Mouse (Mus musculus) hindbrain, postnatal 0 days (tissue): ENCODE data around the gene Zfp574. TPM values are rescaled to one million over a fixed set of nuclear protein-coding genes. Genes with fewer than 3 reads are reported as not detected.

Source experiments
- ATAC-seq: fragments of 200-750 bp; cut with Nextera tagmentation; 2 replicates; pipeline ENCODE4 v1.8.0; 2017; ENCODE audit warnings: mild to moderate bottlenecking, moderate TSS enrichment, moderate library complexity
- DNase-seq: peaks from one replicate; pipeline ENCODE4 v3.0.0-alpha.2; 2015; ENCODE audit warnings: low spot score
- H3K27ac ChIP-seq: fragments of 300-500 bp; sonication (generic); 2 replicates; pipeline ENCODE4 v1.5.1; 2014; ENCODE audit warnings: mild to moderate bottlenecking
- H3K27me3 ChIP-seq: fragments of 300-500 bp; sonication (generic); 2 replicates; pipeline ENCODE4 v1.6.1; 2014; ENCODE audit warnings: low read length, mixed read lengths; ENCODE audit not compliant: insufficient read depth
- H3K36me3 ChIP-seq: fragments of 300-500 bp; sonication (generic); 2 replicates; pipeline ENCODE4 v1.6.1; 2014; ENCODE audit warnings: low read length, mixed read lengths; ENCODE audit not compliant: insufficient read depth
- H3K4me1 ChIP-seq: fragments of 300-500 bp; sonication (generic); 2 replicates; pipeline ENCODE4 v1.6.1; 2014; ENCODE audit warnings: antibody characterized with exemption, low read length, mixed read lengths; ENCODE audit not compliant: insufficient read depth
- H3K4me2 ChIP-seq: fragments of 300-500 bp; sonication (generic); 2 replicates; pipeline ENCODE4 v1.6.1; 2014; ENCODE audit warnings: low read depth, mild to moderate bottlenecking, low read length, moderate library complexity, mixed read lengths
- H3K4me3 ChIP-seq: fragments of 300-500 bp; sonication (generic); 2 replicates; pipeline ENCODE4 v1.5.1; 2014; ENCODE audit warnings: low read length
- H3K9ac ChIP-seq: fragments of 300-500 bp; sonication (generic); replicated peaks from 2 replicates; pipeline ENCODE4 v1.6.1; 2014; ENCODE audit warnings: mild to moderate bottlenecking, low read length, moderate library complexity, mixed read lengths
- H3K9me3 ChIP-seq: fragments of 300-500 bp; sonication (generic); 2 replicates; pipeline ENCODE4 v1.6.1; 2016; ENCODE audit warnings: low read length, mixed read lengths
- CTCF ChIP-seq: IDR thresholded peaks from 2 replicates; pipeline ENCODE4 v1.5.1; 2016; ENCODE audit warnings: antibody characterized with exemption, control low read depth, low read depth
- WGBS: fragments of 180-500 bp; shearing (Covaris S2); extraction: QIAGEN DNeasy Blood & Tissue Kit; methylation state at CpG from one replicate; pipeline ENCODE4 v1.1.7; 2014; 5-methylcytosine and 5-hydroxymethylcytosine counted together
- polyA plus RNA-seq: library from polyadenylated mRNA; unstranded; fragments of >200 nt; fragmentation: Nextera tagmentation; extraction: Ambion mirVana; gene quantifications from 2 replicates; pipeline ENCODE4 v1.2.1, GENCODE M21; 2015
- total RNA-seq: library from RNA; depleted of rRNA; stranded (reverse); fragments of >200 nt; gene quantifications from 2 replicates; pipeline ENCODE4 v1.2.3, GENCODE M21; 2014

Zfp574 gene
- total and polyA plus RNA-seq, 2 experiments from 2014 or later: 26.3 to 40.4 TPM

GRCm38 (mm10) chr7:25106790-25107502, 34.6 kb downstream of the Zfp574 start:
- H3K36me3 ChIP-seq: no peaks in the 10 kb centered on the region
- H3K4me1 ChIP-seq: no peaks in the 10 kb centered on the region
- H3K9ac ChIP-seq: no peak overlapping the region
- H3K27ac ChIP-seq: no peak overlapping the region
- 45% methylated on average over 16 of the region's 17 CpGs for WGBS
- DNase-seq (no peak), ATAC-seq (0 out of 2 replicates have a peak, but pooled peaks have one; percentile 9)
- H3K9me3 ChIP-seq: no peaks in the 10 kb centered on the region
- H3K4me2 ChIP-seq: no peak overlapping the region
- H3K27me3 ChIP-seq: no peaks in the 10 kb centered on the region
- no peak overlapping the region for H3K4me3 ChIP-seq
- TF ChIP-seq CTCF: no peak

- ATAC-seq (no peak), DNase-seq (no peak)
- Histone ChIP-seq H3K9ac (no peak overlapping the region), H3K4me1 (no peaks in the 10 kb centered on the region), H3K36me3 (no peaks in the 10 kb centered on the region), H3K9me3 (no peaks in the 10 kb centered on the region), H3K27ac (no peak overlapping the region), H3K27me3 (no peaks in the 10 kb centered on the region), H3K4me3 (no peak overlapping the region), H3K4me2 (no peak overlapping the region)
- TF ChIP-seq CTCF: no peak
- WGBS: 83% methylated on average over 12 of the region's 12 CpGs
These were observed 37.0 kb downstream of the Zfp574 start for GRCm38 (mm10) chr7:25109355-25109754.

GRCm38 (mm10) chr7:25110336-25110735, 38.0 kb downstream of the Zfp574 start:
- no peaks in the 10 kb centered on the region for H3K36me3 ChIP-seq
- TF ChIP-seq CTCF: no peak
- WGBS: 73% methylated on average over 9 of the region's 9 CpGs
- no peaks in the 10 kb centered on the region for H3K9me3 ChIP-seq
- H3K27ac ChIP-seq: peak overlapping the region; percentile 48; the same call in 1 of the 2 replicates
- no peak for DNase-seq
- no peaks in the 10 kb centered on the region for H3K4me1 ChIP-seq
- no peaks in the 10 kb centered on the region for H3K27me3 ChIP-seq
- no peak overlapping the region for H3K4me2 ChIP-seq
- H3K4me3 ChIP-seq: no peak overlapping the region
- no peak overlapping the region for H3K9ac ChIP-seq
- no peak for ATAC-seq

GRCm38 (mm10) chr7:25112178-25112955, 40.0 kb downstream of the Zfp574 start:
- Histone ChIP-seq H3K4me3 (no peak overlapping the region), H3K4me1 (no peaks in the 10 kb centered on the region), H3K27ac (peak overlapping the region; percentile 68; the same call in 1 of the 2 replicates), H3K27me3 (no peaks in the 10 kb centered on the region), H3K36me3 (no peaks in the 10 kb centered on the region), H3K9me3 (no peaks in the 10 kb centered on the region), H3K4me2 (no peak overlapping the region), H3K9ac (no peak overlapping the region)
- DNase-seq: peak; percentile 62
- WGBS: 67% methylated on average over 17 of the region's 17 CpGs
- peak; percentile 79 for ATAC-seq
- no peak for TF ChIP-seq CTCF

- no peak overlapping the region for H3K4me2 ChIP-seq
- H3K9ac ChIP-seq: no peak overlapping the region
- no peaks in the 10 kb centered on the region for H3K4me1 ChIP-seq
- H3K27ac ChIP-seq: peak overlapping the region; percentile 68; the same call in 1 of the 2 replicates
- H3K9me3 ChIP-seq: no peaks in the 10 kb centered on the region
- ATAC-seq (peak; percentile 54; the same call in 1 of the 2 replicates), DNase-seq (no peak)
- no peak for TF ChIP-seq CTCF
- H3K27me3 ChIP-seq: no peaks in the 10 kb centered on the region
- 82% methylated on average over 16 of the region's 16 CpGs for WGBS
- H3K4me3 ChIP-seq: no peak overlapping the region
- no peaks in the 10 kb centered on the region for H3K36me3 ChIP-seq
These were observed 40.7 kb downstream of the Zfp574 start for GRCm38 (mm10) chr7:25112956-25113603.

- Histone ChIP-seq H3K36me3 (no peaks in the 10 kb centered on the region), H3K4me1 (no peaks in the 10 kb centered on the region), H3K4me3 (no peak overlapping the region), H3K27ac (no peak overlapping the region), H3K4me2 (no peak overlapping the region), H3K27me3 (no peaks in the 10 kb centered on the region), H3K9ac (no peak overlapping the region), H3K9me3 (no peaks in the 10 kb centered on the region)
- 80% methylated on average over 15 of the region's 25 CpGs for WGBS
- DNase-seq (no peak), ATAC-seq (no peak)
- no peak for TF ChIP-seq CTCF
These were observed 47.9 kb downstream of the Zfp574 start for GRCm38 (mm10) chr7:25120061-25120834.
